Mouse (Mus musculus) CH12.LX (cell line): Measurements from ENCODE around the gene Prr18.

Experiments used
- CHD2 ChIP-seq: IDR thresholded peaks from 2 replicates; pipeline ENCODE4 v1.6.1; 2011; ENCODE audit warnings: low read length, improper control_type of control experiment
- CTCF ChIP-seq, 2 experiments: IDR thresholded peaks in 1 of 2; conservative IDR thresholded peaks in 1 of 2; 2 replicates each; pipeline ENCODE4 v1.5.1; 2011 to 2012; ENCODE audit warnings: low read depth in 2 of 2, low read length in 2 of 2, improper control_type of control experiment in 1 of 2, inconsistent platforms in 1 of 2, mild to moderate bottlenecking in 1 of 2, moderate library complexity in 1 of 2
- E2F4 ChIP-seq: IDR thresholded peaks from 2 replicates; pipeline ENCODE4 v1.6.1; 2011; ENCODE audit warnings: low read depth, low read length, improper control_type of control experiment; ENCODE audit not compliant: insufficient replicate concordance
- ELF1 ChIP-seq: IDR thresholded peaks from 2 replicates; pipeline ENCODE4 v1.6.1; 2014; ENCODE audit warnings: low read depth, mild to moderate bottlenecking, inconsistent platforms, low read length, improper control_type of control experiment
- EP300 ChIP-seq: IDR thresholded peaks from 2 replicates; pipeline ENCODE4 v1.6.1; 2011; ENCODE audit warnings: low read length, improper control_type of control experiment
- ETS1 ChIP-seq: conservative IDR thresholded peaks from 2 replicates; pipeline ENCODE4 v1.6.1; 2012; ENCODE audit warnings: low read depth, mild to moderate bottlenecking, inconsistent platforms, low read length, improper control_type of control experiment, moderate library complexity
- JUN ChIP-seq: IDR thresholded peaks from 2 replicates; pipeline ENCODE4 v1.6.1; 2011; ENCODE audit warnings: low read depth, mild to moderate bottlenecking, low read length, improper control_type of control experiment, moderate library complexity; ENCODE audit not compliant: insufficient read depth
- KAT2A ChIP-seq: IDR thresholded peaks from 2 replicates; pipeline ENCODE4 v1.6.1; 2012; ENCODE audit warnings: low read length, improper control_type of control experiment, inconsistent platforms; ENCODE audit not compliant: insufficient replicate concordance
- MYC ChIP-seq: IDR thresholded peaks from 2 replicates; pipeline ENCODE4 v1.6.1; 2011; ENCODE audit warnings: low read depth, mild to moderate bottlenecking, improper control_type of control experiment, low read length
- NRF1 ChIP-seq: IDR thresholded peaks from 2 replicates; pipeline ENCODE4 v1.6.1; 2014; ENCODE audit warnings: low read depth, mild to moderate bottlenecking, inconsistent platforms, low read length, improper control_type of control experiment, moderate library complexity
- POLR2A ChIP-seq: IDR thresholded peaks from 2 replicates; pipeline ENCODE4 v1.6.1; 2011; ENCODE audit warnings: low read depth, mild to moderate bottlenecking, improper control_type of control experiment, low read length
- RCOR1 ChIP-seq: conservative IDR thresholded peaks from 2 replicates; pipeline ENCODE4 v1.6.1; 2012; ENCODE audit warnings: low read depth, mild to moderate bottlenecking, inconsistent platforms, low read length, improper control_type of control experiment
- UBTF ChIP-seq: IDR thresholded peaks from 2 replicates; pipeline ENCODE4 v1.6.1; 2012; ENCODE audit warnings: low read depth, mild to moderate bottlenecking, inconsistent platforms, low read length, improper control_type of control experiment, moderate library complexity
- USF1 ChIP-seq: IDR thresholded peaks from 2 replicates; pipeline ENCODE4 v1.6.1; 2014; ENCODE audit warnings: low read depth, mild to moderate bottlenecking, inconsistent platforms, low read length, improper control_type of control experiment

- TF ChIP-seq ETS1 (no peak), E2F4 (no peak), ELF1 (no peak), RCOR1 (no peak), UBTF (no peak), POLR2A (no peak), CHD2 (no peak), EP300 (no peak), USF1 (no peak), JUN (no peak), CTCF (conservative IDR thresholded peaks at IDR 0.05 in 1 of 2, IDR thresholded peaks at IDR 0.05 in 1 of 2; ENCODE audit: low read depth in 2 of 2, low read length in 2 of 2) (no peak), KAT2A (no peak), MYC (no peak), NRF1 (no peak)
These were observed 31.3 kb downstream of the Prr18 start for GRCm38 (mm10) chr17:8368570-8368969.
